Mouse (Mus musculus): ENCODE results near the gene Tomm40l.

GRCm38 (mm10) chr1:171172779-171173178 is 49.5 kb downstream of the Tomm40l start:
- TF ChIP-seq CTCF (IDR thresholded peaks at IDR 0.05; ENCODE audit: borderline replicate concordance, insufficient read depth, low read depth, low read length) = no peak
- no peak for TF ChIP-seq POLR2A (IDR thresholded peaks at IDR 0.05; ENCODE audit: borderline replicate concordance, insufficient read depth, low read length)
